Mouse (Mus musculus) C2C12 (cell line): Measurements from ENCODE around the gene Wdfy3. TPM values are rescaled to one million over a fixed set of nuclear protein-coding genes. Genes with fewer than 3 reads are reported as not detected.

Source experiments
- H3K27me3 ChIP-seq: one replicate; pipeline ENCODE4 v1.6.1; 2011; ENCODE audit not compliant: control insufficient read depth, insufficient read depth, insufficient read length
- H3K36me3 ChIP-seq: one replicate; pipeline ENCODE4 v1.6.1; 2011; ENCODE audit not compliant: control insufficient read depth, insufficient read depth
- H3K4me3 ChIP-seq: one replicate; pipeline ENCODE4 v1.5.1; 2011; ENCODE audit warnings: mild to moderate bottlenecking, control low read depth; ENCODE audit not compliant: poor library complexity, insufficient read depth, severe bottlenecking
- H3K79me2 ChIP-seq: one replicate; pipeline ENCODE4 v1.6.1; 2011; ENCODE audit not compliant: control insufficient read depth, insufficient read depth
- H3K79me3 ChIP-seq: one replicate; pipeline ENCODE4 v1.6.1; 2011; ENCODE audit warnings: low read depth, control low read depth
- H3ac ChIP-seq: one replicate; pipeline ENCODE3; 2011; ENCODE audit warnings: low read depth; ENCODE audit not compliant: control insufficient read depth, insufficient read length
- CEBPB ChIP-seq: IDR thresholded peaks from one replicate; pipeline ENCODE4 v1.6.1; 2011; ENCODE audit warnings: low read depth, mild to moderate bottlenecking, control low read depth, moderate library complexity
- CTCF ChIP-seq: IDR thresholded peaks from one replicate; pipeline ENCODE4 v1.5.1; 2011; ENCODE audit not compliant: control insufficient read depth, insufficient read depth, insufficient read length
- FOSL1 ChIP-seq: IDR thresholded peaks from one replicate; pipeline ENCODE4 v1.8.0; 2011; ENCODE audit warnings: mild to moderate bottlenecking, low read length; ENCODE audit not compliant: poor library complexity, insufficient read depth, severe bottlenecking
- MAX ChIP-seq: IDR thresholded peaks from one replicate; pipeline ENCODE4 v1.6.1; 2011; ENCODE audit warnings: mild to moderate bottlenecking, control low read depth
- MYOD1 ChIP-seq: IDR thresholded peaks from one replicate; pipeline ENCODE4 v1.6.1; 2011; ENCODE audit warnings: low read depth; ENCODE audit not compliant: control insufficient read depth, insufficient read length
- MYOG ChIP-seq: IDR thresholded peaks from one replicate; pipeline ENCODE4 v1.6.1; 2011; ENCODE audit not compliant: control insufficient read depth, insufficient read length; ENCODE audit errors: extremely low read depth
- USF1 ChIP-seq: IDR thresholded peaks from one replicate; pipeline ENCODE4 v1.6.1; 2011; ENCODE audit warnings: low read depth, mild to moderate bottlenecking, control low read depth, moderate library complexity
- polyA plus RNA-seq: library from polyadenylated mRNA; unstranded; fragments of >200 nt; fragmentation: generic; extraction: Trizol; gene quantifications from one replicate; pipeline ENCODE4 v1.2.1, GENCODE M21; 2012; ENCODE audit warnings: missing spikeins

The Wdfy3 gene
- polyA plus RNA-seq, 1 experiment, result 10.7 TPM

DNA sequence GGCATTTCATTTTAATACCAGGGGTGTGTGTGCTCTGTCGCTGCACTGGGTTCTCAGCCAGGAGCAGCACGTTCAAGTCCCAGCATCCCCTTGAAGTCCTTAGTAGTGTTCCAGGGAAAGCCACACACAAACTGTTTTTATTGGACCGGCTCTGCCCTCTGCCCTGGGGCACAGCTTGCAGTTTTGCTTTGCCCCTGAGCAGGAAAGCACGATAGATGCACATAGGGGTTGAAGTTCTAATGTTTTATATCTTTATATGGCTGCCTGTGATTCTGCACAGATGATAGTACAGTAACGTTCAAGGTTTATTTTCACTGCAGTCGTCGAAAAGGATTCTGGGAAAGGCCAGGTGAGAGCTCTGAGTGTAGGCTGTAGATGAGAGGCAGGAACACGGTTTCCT lies 239.5 kb downstream of the Wdfy3 start:
- Histone ChIP-seq H3K27me3 (peaks cover 4% of the 10 kb centered on the region), H3K36me3 (peaks cover 9% of the 10 kb centered on the region), H3K79me3 (no peaks in the 10 kb centered on the region), H3K79me2 (no peaks in the 10 kb centered on the region), H3ac (no peak overlapping the region), H3K4me3 (no peak overlapping the region)
- TF ChIP-seq FOSL1 (no peak), CEBPB (no peak), MYOD1 (no peak), CTCF (no peak), USF1 (no peak), MYOG (no peak), MAX (no peak)

DNA sequence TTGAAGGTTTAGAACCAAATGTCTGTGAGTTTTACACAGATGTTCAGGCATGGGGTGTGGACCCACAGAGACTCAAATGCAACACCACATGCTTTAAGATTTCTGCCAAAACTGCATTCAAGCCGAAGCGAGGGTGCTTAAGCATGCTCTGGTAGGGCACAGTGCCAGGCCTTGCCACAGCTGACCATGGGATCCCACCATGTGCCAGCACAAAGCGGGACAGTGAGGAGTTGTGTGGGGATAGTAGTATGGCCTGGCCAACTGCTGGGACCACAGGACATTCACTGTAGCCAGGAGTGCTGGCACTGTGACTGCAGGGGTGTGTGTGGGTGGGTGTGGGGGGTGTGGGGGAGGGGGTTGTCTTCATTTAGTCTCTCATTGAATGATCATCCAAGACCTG lies 240.8 kb downstream of the Wdfy3 start:
- no peak overlapping the region for H3ac ChIP-seq
- TF ChIP-seq FOSL1 (no peak), CEBPB (no peak), MYOD1 (no peak), MAX (no peak), MYOG (no peak), USF1 (no peak), CTCF (no peak)
- peaks cover 6% of the 10 kb centered on the region for H3K36me3 ChIP-seq
- H3K79me2 ChIP-seq, result no peaks in the 10 kb centered on the region
- H3K27me3 ChIP-seq, result peaks cover 4% of the 10 kb centered on the region
- no peaks in the 10 kb centered on the region for H3K79me3 ChIP-seq
- no peak overlapping the region for H3K4me3 ChIP-seq

DNA sequence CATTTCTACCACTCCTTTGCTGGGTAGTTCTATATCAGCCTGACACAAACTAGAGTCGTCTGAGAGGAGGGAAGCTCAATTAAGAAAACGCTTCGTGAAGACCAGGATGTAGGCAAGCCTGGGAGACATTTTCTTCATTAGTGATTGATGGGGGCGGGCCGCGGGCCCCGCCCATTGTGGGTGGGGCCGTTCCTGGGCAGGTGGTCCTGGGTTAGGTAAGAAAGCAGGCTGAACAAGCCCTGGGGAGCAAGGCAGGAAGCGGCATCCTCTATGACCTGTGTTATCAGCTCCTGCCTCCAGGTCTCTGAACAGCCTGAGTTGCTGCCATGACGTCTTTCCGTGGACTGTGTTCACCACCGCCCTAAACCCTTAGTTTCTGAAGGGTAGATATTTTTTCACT lies 242.2 kb downstream of the Wdfy3 start:
- Histone ChIP-seq H3K36me3 (no peaks in the 10 kb centered on the region), H3ac (no peak overlapping the region), H3K27me3 (peaks cover 4% of the 10 kb centered on the region)

DNA sequence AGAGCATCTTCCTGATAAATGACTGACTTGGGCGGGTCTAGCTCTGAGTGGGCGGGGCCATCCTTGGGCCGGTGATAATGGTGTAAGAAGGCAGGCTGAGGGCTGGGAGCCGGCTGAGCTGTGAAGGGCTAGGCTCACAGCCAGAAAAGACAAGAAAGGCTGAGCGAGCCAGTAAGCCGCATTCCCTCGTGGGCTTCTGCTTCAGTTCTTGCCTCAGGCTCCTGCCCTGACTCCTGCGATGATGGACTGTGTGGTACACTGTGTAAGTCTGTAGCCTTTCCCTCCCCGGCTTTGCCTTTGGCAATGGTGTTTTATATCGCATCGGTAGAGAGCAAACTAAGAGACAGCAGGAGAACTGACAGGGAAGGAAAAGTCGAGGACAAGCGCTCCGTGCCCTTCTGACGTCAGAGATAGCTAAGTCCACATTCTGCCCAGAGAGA lies 243.2 kb downstream of the Wdfy3 start:
- H3K36me3 ChIP-seq, result no peaks in the 10 kb centered on the region
- no peak overlapping the region for H3K4me3 ChIP-seq
- H3K27me3 ChIP-seq, result peaks cover 4% of the 10 kb centered on the region
- H3ac ChIP-seq, result no peak overlapping the region
- H3K79me3 ChIP-seq, result no peaks in the 10 kb centered on the region
- no peaks in the 10 kb centered on the region for H3K79me2 ChIP-seq
- TF ChIP-seq CTCF (no peak), MAX (no peak), FOSL1 (no peak), MYOD1 (no peak), MYOG (no peak), USF1 (no peak), CEBPB (no peak)

More for the DNA sequence above, 242.2 kb downstream of the Wdfy3 start:
- Histone ChIP-seq H3K4me3 (no peak overlapping the region), H3K79me3 (no peaks in the 10 kb centered on the region), H3K79me2 (no peaks in the 10 kb centered on the region)
- TF ChIP-seq CEBPB, result no peak
- no peak for TF ChIP-seq FOSL1
- TF ChIP-seq CTCF, result no peak
- no peak for TF ChIP-seq MAX
- no peak for TF ChIP-seq MYOD1
- no peak for TF ChIP-seq USF1
- no peak for TF ChIP-seq MYOG

DNA sequence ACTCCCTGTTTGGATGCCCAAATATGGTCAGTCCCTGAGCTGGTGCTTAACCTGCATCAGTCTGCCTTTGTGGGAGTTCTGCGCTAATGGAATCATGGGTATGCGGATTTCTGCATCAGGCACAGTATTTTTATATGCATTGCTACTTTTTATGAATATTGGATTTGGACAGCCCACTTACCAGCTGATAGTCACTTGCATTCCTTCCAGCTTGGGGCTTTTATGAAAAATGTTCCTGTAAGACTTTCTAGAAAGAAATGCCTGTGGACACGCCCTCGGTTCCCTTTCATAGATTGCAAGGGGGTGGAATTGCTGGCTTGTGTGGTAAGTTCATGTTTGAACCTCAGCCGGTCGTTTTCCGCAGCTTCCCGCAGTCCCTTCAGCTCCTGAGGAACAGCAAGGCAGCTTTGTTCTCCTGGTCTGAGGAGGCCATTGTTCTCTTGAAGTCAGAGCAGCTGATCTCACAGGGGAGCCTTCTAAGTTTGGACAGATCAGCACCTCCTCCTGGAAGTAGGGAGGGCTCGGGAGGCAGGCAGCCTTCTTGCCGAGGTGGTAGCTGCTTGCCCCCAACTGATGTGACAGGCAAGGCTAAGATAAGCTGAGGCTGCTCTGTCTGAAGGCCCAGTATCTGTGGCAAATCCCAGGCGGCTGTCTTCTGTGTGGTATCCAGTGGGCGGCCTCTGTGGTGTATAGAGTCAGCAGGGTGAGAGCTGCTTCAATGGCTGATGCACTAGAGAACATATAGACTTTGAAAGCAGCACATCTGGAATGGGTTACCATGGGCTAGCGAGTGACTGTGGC lies 244.4 kb downstream of the Wdfy3 start:
- Histone ChIP-seq H3K27me3 (peaks cover 4% of the 10 kb centered on the region), H3K79me2 (no peaks in the 10 kb centered on the region), H3K4me3 (no peak overlapping the region), H3ac (no peak overlapping the region), H3K36me3 (no peaks in the 10 kb centered on the region), H3K79me3 (no peaks in the 10 kb centered on the region)
- no peak for TF ChIP-seq MAX
- TF ChIP-seq MYOG, result no peak
- no peak for TF ChIP-seq FOSL1
- no peak for TF ChIP-seq CTCF
- TF ChIP-seq MYOD1, result no peak
- no peak for TF ChIP-seq CEBPB
- no peak for TF ChIP-seq USF1

DNA sequence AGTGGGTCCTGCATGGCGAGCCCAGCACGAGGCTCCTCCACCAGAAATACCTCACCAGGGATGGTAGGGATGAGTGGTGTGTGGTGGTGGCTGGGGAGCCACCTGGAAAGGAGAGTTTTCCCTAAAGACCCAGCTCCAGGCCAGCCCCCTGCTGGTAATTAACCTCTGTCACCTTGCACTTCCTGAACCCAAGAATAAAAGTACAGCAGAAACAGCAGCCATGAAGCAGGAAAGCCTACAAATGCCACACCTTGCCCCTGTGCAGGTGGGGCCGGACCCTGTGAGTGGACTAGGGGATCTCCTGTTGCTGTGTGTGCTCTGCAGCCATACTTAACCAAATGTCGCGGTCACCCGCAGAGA lies 247.4 kb downstream of the Wdfy3 start:
- no peak for TF ChIP-seq MAX
- no peak for TF ChIP-seq MYOG
- no peak for TF ChIP-seq USF1
- no peak for TF ChIP-seq CEBPB
- no peak for TF ChIP-seq MYOD1
- TF ChIP-seq FOSL1, result no peak
- TF ChIP-seq CTCF, result no peak
- Histone ChIP-seq H3K36me3 (no peaks in the 10 kb centered on the region), H3K4me3 (no peak overlapping the region), H3ac (no peak overlapping the region), H3K79me2 (no peaks in the 10 kb centered on the region), H3K79me3 (no peaks in the 10 kb centered on the region), H3K27me3 (peaks cover 14% of the 10 kb centered on the region)
